Mouse (Mus musculus) urinary bladder, postnatal 14 days (tissue): ENCODE results near the gene Mad2l2.

Experiments used
- DNase-seq: peaks from one replicate; pipeline ENCODE4 v3.0.0; 2021; ENCODE audit warnings: low spot score

The Mad2l2 gene

DNA sequence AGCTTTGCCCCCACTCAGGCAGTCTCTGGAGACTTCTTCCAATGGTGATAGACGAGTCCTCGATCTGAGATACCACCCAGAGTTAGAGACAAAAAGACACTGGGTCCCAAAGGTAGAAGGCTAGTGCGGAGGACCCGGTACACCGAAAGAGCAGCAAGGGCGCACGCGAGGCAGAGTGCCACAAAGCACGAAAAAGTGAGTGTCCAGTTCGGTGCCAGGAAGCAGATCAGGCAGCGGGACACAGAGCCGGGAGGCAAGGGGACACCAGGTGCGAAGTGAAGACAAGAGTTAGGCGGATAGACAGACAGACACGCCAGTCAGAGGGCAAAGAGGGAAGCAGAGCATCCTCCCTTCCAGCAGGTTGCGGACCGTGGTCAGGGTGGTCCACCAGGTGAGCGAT, at the start of gene Mad2l2:
Gene Mad2l2 (plus strand): TSS at position 252 of the 400 bp plus-strand sequence.
- no peak for DNase-seq

DNA sequence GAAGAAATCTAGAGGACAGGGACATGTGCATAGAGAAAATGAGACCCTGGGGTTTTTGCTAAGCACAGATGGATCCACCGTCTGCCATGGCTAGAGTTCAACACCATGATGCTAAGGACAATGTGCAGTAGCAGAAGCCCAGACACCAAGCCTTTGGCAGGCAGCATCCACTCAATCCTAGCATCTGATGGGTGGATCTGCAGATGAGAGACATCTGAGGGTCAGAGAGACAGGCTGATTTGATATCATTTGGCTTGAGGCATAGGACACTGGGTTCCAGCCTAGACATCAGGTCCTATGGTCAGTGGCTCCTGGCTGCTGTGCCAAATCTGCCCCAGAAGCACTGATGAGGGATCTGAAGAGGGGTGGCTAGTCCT, 49.6 kb upstream of the Mad2l2 start:
- DNase-seq, result no peak

DNA sequence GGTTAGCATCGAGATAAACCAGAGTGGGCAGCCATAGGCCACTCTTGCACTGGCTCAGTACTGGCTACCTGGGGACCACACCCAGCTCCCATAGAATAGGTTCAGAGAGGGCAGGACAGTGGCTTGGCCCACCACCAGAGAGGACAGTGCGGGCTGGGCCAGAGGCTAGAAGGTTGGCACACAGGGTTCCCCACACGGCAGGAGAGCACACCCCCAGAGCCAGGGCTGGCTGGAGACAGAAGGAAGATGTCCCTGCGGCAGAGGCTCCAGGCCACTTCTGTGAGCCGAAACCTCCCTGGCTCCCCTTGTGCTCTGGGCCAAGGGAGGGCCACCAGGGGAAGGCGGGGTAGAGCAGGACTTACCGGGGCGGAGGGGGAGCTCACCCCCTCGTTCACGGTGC, 49.0 kb upstream of the Mad2l2 start:
- no peak for DNase-seq

DNA sequence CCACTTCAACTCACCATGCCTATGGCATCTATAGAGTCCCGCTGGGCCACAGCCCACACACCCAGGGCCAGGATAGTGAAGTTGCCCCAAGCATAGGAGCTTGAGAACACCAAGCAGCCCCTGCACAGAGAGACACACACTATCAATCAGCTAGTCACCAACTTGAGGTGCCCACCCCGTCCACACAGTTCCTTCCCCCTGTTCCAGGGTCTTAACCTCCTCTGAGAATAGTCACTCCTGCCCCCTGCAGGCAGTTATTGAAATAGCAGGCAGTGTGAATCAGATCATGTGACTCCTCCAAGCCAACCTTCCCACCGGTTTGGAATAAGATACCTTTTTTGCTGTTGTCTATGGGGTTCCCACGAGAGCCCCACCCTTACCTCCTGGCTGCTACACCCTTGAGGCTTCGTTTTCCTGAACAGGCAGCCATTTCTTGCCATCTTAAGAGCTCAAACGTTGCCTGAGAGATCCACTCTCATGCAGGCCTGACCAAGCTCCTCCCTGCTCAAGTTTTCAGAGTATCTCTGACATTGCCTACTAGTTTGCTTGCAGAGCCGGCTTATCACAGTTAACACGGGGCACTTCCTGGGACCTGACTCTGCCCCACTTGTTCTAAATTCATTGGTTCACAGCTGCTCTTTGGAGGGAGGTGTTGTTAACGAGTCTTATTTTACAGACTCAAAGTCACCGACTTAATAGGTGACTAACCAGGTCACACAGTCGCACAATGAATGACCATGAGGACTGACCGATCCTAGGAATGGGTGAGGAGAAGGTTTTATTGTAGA, 47.7 kb upstream of the Mad2l2 start:
- peak; percentile 54 for DNase-seq

DNA sequence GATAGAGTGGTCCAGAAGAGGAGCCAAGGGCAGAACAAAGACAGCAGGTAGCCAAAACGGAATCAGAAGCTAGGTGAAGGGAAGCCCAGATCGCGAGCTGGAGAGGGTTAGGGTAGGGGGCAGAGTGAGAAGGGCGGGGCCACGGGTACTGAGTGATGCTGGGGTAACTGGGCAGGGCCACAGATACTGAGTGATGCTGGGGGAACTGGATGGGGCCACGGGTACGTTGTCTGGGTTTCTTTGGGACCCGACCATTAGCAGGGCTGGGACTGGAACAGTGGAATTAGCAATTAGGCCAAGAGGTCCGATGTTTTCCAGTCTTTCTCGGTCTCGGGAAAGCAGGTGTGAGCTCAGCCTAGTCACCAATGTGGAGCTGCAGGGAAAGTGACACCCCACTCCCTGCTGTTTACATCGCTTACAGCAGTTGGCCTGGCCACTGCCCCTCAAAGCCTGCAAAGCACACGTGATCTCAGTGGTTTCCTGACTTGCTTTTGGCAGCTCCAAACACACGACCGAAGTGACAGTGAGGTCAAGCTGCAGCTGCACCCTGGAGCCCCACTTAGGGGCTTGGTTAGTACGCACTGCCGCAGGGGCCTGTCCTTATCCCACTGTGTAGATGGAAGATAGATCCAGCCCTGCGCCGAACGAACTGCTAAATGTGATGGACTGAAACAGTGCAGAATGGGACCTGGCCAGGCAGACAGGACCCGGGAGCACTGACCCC, 46.8 kb upstream of the Mad2l2 start:
- DNase-seq, result no peak

DNA sequence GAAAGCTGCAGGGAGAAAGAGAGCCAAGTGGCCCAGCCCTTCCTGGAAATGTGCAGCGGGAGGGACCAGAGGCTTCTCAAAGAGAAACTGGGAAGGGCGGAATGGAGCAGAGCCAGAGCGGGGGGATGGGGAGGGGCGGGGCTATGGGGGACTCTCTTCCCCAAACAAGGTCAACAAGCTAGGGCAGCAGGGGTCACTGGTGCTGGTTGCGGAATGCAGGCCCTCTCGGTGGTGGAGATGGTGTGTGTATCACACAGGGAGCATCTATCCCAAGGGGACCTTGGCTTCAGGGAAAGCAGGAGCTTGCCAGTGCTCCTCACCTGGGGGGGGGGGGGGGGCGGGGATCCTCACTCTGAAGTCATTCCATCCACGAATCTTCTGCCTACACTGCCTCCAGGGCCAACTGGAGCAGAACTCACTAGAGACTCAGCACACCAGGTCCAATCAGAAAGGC, 45.9 kb upstream of the Mad2l2 start:
- peak; percentile 49 for DNase-seq

DNA sequence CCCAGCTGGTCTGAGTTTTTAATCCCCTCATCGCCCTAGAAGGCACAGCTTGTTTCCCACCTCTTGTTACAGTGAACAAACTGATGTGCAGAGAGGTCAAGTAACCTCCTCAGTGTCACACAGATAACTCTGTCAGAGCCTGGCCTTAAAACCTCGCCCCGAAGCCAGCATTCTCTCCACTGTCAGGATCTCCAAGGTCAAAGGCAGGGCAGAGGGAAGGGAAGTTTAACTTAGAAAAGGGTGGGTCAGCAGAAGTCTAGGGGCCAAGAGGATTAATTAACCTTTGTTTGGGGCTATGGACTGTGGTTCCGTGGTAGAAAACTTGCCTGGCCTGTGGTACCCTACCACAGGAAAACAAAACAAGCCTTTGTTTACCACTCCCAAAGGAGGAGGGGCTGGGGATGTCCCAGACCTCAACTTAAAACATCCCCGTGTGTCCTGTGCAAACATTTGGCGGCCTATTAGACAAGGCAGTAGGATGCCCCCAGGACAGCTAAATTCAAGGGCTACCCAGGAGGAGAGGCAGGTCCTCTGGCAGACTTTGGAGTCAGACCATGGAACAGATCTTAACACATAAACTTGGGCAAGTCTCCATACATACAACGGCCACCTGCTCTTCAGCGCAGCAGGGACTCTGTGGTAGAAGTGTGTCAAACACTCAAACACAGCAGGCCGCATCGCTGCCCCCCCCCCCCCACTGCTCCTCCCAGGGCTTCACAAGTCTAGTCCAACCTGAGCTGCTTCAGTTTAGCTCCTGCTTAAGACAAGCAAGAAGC, 44.9 kb upstream of the Mad2l2 start:
- no peak for DNase-seq

DNA sequence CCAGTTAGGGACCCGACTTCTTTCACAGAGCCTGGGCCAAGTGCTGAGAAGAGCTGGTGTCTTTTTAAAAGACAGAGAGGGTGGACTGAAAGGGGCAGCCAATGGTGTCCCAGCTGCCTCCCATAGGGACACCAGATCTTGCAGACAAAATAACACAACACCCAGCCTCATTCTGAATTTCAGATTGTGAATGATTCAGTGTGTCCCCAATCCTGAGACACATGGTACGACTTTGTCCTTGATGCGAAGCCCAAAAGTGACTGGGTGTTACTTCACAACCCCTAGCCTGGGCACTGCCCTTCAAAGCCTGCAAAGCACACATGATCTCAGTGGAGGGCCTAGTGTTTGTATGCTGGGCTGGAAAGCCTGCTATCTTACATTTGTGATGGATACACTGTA, 44.3 kb upstream of the Mad2l2 start:
- no peak for DNase-seq

DNA sequence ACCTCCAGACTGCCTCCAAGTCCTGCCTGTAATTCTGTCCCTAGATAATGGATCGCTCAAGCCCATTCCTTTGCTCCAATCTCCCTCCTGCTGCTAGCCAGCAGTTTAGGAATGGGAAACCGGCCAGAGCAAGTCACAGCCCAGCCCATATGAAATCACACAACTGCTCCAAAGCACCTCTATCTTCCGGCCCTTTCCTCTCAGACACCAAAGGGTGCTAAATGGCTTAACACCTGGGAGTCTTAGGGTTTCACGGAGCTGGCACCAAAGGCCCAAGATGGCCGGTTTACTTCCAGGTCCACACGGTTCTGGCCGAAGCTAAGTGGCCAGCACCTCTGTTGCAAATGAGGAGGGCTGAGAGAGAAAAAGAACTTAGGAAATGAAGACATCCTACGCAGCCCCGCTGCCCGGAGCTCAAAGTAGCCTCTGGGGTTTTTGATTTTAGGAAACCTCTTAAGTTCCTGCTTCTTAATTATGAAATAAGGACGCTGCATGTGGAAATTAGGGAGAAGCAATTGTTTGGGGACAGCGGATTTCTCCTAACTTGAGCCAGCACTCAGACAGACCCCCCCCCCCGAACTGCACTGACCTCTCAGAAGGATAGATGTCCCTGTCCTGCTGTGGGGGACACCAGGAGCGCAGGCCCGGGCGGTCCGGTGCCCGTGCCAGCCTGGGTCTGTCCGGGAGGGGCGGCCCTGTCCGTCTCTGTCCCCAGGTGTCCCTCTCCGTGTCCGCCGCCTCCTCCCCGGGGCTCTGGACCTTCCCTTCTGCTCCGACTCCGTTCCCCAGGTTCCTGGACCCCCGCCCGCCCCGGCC, 42.9 kb upstream of the Mad2l2 start:
- peak; percentile 48 for DNase-seq

DNA sequence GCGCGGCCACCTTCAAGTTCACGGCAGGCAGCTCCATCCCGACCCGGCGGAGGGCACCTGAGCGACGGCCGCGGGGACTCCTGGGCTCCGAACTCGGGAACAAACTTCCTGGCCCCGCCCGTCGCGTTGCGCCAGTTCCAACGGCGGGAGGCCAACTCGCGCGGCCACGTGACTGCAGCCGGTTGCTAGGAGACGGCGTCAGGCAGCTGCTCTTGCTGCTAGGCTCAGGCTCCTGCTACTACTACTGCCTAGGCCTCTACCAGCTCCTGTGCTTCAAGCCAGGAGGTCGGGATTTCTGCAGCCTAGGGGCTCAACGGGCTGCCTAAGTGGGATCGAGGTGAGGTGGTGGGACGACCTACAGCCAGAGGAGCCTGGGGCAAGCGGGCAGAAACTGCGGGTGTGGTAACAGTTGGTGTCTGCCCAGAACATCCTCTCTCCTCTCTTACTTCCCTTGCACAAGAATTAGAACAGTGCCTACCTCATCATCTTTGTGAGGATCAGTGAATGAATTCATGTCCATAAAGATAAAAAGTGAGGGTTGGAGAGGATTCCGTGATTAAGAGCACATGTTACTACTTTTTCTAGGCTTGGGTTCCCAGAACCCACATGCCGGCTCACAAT, 42.2 kb upstream of the Mad2l2 start, which contains the start of gene Agtrap:
Gene Agtrap (minus strand): TSS at position 125 of the 621 bp plus-strand sequence.
- DNase-seq, result peak; percentile 95

DNA sequence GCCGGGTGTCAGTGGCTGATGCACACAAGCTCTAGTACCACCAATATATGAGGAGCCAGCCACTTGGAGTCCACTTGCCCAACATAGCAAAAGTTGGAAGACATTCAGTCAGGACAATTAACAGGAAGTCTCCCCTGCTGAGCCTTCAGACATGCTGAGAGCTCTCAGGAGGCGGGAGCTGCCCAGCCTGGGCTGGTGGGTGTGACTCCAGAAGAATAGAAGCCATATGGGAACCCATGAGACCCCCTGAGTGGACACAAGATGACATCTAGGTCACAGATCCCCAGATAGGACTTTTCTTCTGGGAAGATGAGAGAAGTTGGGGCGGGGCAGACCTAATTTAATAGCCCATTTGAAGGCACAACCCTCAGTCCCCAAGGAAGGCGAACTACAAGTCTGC, 41.0 kb upstream of the Mad2l2 start:
- DNase-seq, result no peak

DNA sequence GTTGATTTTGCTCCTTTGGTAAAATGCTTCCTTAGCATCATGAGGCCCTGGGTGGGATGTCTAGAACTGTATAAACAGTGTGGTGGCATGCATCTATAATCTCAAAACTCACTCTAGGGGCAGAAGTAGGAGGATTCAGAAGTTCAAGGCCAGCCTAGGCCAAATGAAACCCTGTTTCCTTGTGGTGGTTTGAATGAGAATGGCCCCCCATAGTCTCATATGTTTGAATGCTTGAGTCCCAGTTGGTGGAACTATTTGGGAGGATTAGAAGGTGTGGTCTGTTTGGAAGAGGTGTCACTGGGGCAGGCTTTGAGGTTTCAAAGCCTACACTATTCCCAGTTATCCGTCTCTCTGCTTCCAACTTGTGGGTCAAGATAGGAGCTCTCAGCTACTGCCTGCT, 39.0 kb upstream of the Mad2l2 start:
- DNase-seq, result no peak

DNA sequence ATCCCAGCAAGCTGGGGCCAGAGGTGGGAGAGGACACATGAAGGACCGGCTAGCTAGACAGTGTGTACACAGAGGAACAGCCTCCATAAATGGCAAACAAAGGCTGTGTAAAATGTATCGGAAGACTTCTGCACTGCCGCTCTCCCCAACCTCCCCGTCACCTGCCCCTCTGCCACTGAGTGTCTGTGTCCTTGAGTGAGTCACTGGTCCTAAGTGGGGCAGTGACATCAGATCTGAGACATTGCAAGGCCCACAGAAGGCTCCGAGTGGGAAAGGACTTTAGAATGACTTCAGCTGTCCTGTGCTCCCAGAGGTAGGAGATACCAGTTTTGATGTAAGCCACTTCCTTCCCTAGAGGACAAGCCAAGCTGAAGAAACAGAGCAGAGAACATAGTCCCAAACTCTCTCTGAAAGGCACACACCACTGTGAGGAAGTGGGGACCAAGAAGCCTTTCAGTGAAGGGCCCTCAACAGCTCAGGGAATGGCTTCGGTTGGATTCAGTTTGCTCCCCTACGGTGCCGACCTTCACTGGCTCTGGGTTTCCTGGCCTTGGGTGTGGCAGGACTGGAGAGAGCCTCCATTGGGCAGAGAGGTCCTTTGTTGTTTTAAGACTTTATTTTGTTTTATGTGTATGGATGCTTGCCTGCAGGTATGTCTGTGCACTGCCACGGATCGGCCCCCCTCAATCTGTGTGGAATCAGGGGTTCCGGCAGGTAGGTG, 37.5 kb upstream of the Mad2l2 start:
- DNase-seq, result no peak

DNA sequence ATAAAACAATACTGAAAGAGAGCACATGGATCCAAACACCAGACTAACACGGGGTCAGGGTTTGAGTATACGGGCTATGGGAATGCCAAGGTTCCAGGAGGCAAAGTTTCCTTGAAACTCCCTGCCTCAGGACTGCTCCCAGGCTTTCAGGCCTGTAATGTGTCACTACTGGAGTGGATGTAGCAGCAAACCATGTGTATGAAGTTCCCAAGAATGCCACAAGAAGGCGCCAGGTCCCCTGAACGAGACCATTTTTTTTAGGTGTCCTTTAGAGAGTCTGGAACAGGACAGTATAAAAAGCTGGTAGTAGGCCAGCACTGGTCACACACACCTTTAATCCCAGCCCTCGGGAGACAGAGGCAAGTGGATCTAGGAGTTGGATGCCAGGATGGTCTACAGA, 36.0 kb upstream of the Mad2l2 start:
- DNase-seq, result no peak

DNA sequence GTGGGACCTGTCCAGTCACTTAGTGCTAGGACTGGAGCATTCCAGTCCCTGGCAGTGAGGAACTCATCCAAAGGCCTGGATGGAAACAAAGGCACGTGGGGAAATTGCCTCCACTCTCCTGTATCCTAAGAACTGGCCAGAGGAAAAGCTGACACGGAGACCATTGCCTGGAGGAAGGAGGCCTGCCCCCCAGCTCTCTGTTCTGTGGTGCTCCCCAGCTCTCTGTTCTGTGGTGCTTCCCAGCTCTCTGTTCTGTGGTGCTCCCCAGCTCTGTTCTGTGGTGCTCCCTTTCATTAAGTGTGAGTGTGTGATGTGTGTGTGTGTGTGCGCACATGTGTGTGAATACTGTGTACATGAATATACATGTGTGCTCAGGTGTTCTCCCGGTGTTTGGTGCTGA, 35.1 kb upstream of the Mad2l2 start:
- DNase-seq, result no peak

DNA sequence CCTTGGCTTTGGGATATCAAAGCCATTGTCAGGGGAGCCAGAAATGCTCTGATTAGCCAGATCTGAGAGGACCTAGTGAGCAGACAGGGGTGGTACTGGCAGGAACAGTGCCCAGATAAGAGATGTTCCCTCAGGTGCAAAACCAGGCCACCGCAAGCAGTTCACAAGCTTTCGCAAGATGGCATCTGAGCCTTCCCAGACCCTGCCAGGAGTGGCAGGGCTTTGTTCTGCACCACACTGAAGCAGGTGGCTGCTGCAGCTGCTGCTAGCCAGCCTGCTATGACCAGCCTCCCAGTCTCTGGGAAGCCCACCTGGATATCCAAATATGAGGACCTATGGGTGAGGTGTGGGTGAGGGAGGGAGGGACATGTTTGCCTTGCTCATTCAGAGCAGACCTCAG, 32.2 kb upstream of the Mad2l2 start:
- DNase-seq, result no peak

DNA sequence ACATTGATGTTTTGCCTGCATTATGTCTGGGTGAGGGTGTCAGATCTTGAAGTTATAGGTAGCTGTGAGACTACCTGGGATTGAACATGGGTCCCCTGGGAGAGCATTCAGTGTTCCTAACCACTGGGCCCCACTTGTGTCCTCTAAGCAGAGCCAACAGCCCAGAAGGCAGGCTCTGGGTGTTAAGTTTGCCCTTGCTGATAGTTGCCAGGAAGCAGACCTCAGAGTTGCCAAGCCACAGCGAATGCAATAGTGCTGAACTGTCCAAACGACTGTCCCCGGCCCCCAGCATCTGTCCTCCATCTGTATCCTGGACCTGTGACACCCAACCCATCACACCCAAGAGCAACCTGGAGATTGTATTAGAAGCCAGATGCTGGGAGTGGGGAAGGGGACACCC, 31.5 kb upstream of the Mad2l2 start:
- DNase-seq, result no peak

DNA sequence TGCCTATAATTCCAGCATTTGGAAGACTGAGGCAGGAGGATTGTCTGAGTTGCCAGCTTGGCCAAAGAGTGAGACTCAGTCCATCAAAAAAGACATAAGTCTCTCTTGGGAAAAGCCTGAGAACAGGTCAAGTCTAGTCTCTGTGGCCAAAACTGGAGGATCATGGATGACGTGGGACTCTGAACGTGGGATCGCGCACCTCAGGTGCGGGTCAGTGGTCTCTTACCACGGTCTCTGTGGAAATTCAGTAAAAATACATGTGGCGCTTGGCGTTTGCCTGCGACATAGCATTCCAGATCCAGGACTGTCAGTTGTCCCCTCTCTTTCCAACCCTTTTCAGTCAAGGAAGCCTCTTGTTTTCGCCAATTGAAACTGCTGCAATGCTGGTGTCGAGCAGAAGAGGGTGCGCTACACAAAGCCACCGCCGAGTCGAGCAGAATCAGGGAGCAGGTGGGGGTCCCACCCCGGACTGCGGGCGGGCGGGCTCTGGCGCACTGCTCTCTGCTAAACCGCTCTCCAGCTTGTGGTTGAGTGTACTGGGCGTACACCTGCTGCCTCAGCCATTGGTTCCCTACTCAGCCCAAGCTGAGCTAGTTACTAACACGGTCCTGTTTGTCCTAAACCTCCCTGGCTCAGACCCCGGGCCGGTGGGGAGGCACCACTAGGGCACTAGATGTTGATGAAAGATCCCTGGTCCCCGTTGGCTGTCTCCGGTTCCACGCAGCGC, 28.2 kb upstream of the Mad2l2 start:
- DNase-seq, result peak; percentile 32

DNA sequence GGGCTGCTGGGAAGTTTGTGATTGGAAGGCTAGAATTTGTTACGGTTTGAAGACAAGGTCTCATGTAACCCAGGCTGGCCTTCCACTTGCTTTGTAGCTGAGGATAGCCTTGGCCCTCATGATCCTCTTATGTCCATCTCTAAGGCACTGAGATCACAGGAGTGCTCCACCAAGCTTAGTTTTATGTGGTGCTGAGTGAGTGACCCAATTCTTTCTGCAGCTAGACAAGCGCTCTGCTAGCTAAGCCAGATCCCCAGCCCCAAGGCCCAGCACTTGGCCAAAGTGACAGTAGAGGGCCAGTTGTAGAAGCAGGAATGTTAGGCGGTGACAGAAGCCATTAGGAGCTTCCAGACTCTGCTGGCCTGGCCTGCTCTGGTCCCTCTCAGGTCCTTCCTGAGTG, 26.0 kb upstream of the Mad2l2 start:
- no peak for DNase-seq
